Comparison of ENCODE assay signal across 25 mouse cellular contexts in the genomic region with DNA sequence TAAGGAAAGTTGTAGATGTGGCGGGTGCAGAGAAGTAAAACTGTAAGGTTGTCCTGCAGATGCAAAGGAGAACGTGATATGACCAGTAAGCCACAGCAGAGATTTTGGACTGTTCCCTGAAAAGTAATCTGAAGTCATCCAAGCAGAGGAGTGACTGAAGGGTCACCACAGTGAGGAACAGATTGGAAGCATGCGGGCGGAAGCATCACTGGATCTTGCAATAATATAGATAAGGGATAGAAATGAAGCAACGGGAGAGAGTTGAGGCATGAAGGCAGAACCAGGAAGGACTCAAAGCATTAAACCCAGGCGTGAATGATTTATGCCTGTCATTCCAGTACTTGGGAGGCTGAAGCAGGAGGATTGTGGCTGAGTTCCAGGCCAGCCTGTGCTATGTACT. TPM values are rescaled to one million over a fixed set of nuclear protein-coding genes. Genes with fewer than 3 reads are reported as not detected.
DNase-seq lines count a peak whose midpoint lies in the region; ATAC-seq and TF ChIP-seq lines count a peak whose summit lies in the region.
"Had no signal": no experiment of that assay in that cellular context is flagged by ENCODE, and none has a peak within 500 bp of the region (broad histone marks: within the 10 kb centered on the region; RNA-seq: fewer than 3 reads in every experiment).

No protein-coding gene starts in this region.

- H3K36me3 ChIP-seq in liver, postnatal 0 days (replicated peaks; ENCODE audit: insufficient read depth, low read length): no peaks in the 10 kb centered on the region
- H3K36me3 ChIP-seq in midbrain, embryonic 11.5 days (ENCODE audit: control insufficient read depth, insufficient read depth, low read length): no peaks in the 10 kb centered on the region
- H3K36me3 ChIP-seq in midbrain, embryonic 16.5 days (ENCODE audit: control insufficient read depth, insufficient read depth, low read length): no peaks in the 10 kb centered on the region
- H3K36me3 ChIP-seq: embryonic facial prominence, embryonic 10.5 days; embryonic facial prominence, embryonic 13.5 days; forebrain, embryonic 12.5 days; forebrain, embryonic 15.5 days; heart, embryonic 12.5 days; heart, embryonic 15.5 days; hindbrain, embryonic 10.5 days; hindbrain, embryonic 13.5 days had no signal

- H3K9ac ChIP-seq in liver, postnatal 0 days (replicated peaks): no peak overlapping the region
- H3K9ac ChIP-seq in midbrain, embryonic 11.5 days (ENCODE audit: low read length): no peak overlapping the region
- H3K9ac ChIP-seq in midbrain, embryonic 16.5 days (ENCODE audit: low read depth, low read length): no peak overlapping the region
- H3K9ac ChIP-seq: embryonic facial prominence, embryonic 13.5 days; forebrain, embryonic 12.5 days; forebrain, embryonic 15.5 days; heart, embryonic 12.5 days; heart, embryonic 15.5 days; hindbrain, embryonic 13.5 days had no signal

- peak; percentile 24 for DNase-seq in kidney, postnatal 14 days
- no peak for DNase-seq in kidney, postnatal 10 days
- no peak for DNase-seq in liver, postnatal 0 days
- DNase-seq in liver: no peak
- peak; percentile 37 for DNase-seq in midbrain, embryonic 11.5 days (ENCODE audit: low spot score, missing footprints)
- DNase-seq: adrenal gland, postnatal 25 days; cerebellum, adult 11-12 months; cerebellum, adult 8-10 months; cerebellum, postnatal 10 days; cerebellum, postnatal 36 days; embryo, embryonic 11 days; gastrocnemius, postnatal 25 days; heart, postnatal 10 days; heart, postnatal 36 days had no signal

- H3K4me1 ChIP-seq in liver, postnatal 0 days (ENCODE audit: insufficient read depth): no peaks in the 10 kb centered on the region
- peaks cover 2% of the 10 kb centered on the region; the same call in 1 of the 2 replicates for H3K4me1 ChIP-seq in midbrain, embryonic 11.5 days (ENCODE audit: control insufficient read depth, insufficient read depth, low read length)
- peaks cover 6% of the 10 kb centered on the region; the same call in 1 of the 2 replicates for H3K4me1 ChIP-seq in midbrain, embryonic 16.5 days (ENCODE audit: control insufficient read depth, insufficient read depth, low read length)
- H3K4me1 ChIP-seq: embryonic facial prominence, embryonic 10.5 days; embryonic facial prominence, embryonic 13.5 days; heart, embryonic 12.5 days; heart, embryonic 15.5 days had no signal

- no peak overlapping the region for H3K4me3 ChIP-seq in liver, postnatal 0 days (ENCODE audit: low read depth, low read length)
- no peak overlapping the region for H3K4me3 ChIP-seq in midbrain, embryonic 11.5 days (ENCODE audit: low read depth, low read length)
- H3K4me3 ChIP-seq in midbrain, embryonic 16.5 days (ENCODE audit: low read depth, low read length): no peak overlapping the region
- H3K4me3 ChIP-seq: embryonic facial prominence, embryonic 10.5 days; embryonic facial prominence, embryonic 13.5 days; erythroblast, embryonic 14.5 days; forebrain, embryonic 12.5 days; forebrain, embryonic 15.5 days; heart, embryonic 12.5 days; heart, embryonic 15.5 days; hindbrain, embryonic 10.5 days; hindbrain, embryonic 13.5 days had no signal

- H3K9me3 ChIP-seq in liver, postnatal 0 days (ENCODE audit: low read length): no peaks in the 10 kb centered on the region
- H3K9me3 ChIP-seq in midbrain, embryonic 11.5 days (ENCODE audit: control insufficient read depth, low read length): no peaks in the 10 kb centered on the region; the same call in 1 of the 2 replicates
- no peaks in the 10 kb centered on the region for H3K9me3 ChIP-seq in midbrain, embryonic 16.5 days (replicated peaks; ENCODE audit: control insufficient read depth, low read length, poor library complexity, severe bottlenecking)
- H3K9me3 ChIP-seq: embryonic facial prominence, embryonic 10.5 days; forebrain, embryonic 15.5 days; heart, embryonic 15.5 days; hindbrain, embryonic 13.5 days had no signal

- TF ChIP-seq CTCF in liver, postnatal 0 days (IDR thresholded peaks at IDR 0.05; ENCODE audit: low read depth): no peak

- no peak for ATAC-seq in liver, postnatal 0 days
- no peak for ATAC-seq in midbrain, embryonic 11.5 days (ENCODE audit: low FRiP score)
- ATAC-seq in midbrain, embryonic 16.5 days: no peak
- ATAC-seq: CD4-positive, CD25-positive, alpha-beta regulatory T cell, adult 4 months; forebrain, embryonic 15.5 days had no signal

- 72% methylated on average over 6 of the region's 6 CpGs for WGBS in liver, postnatal 0 days (ENCODE audit: insufficient replicate concordance)
- 92% methylated on average over 6 of the region's 6 CpGs for WGBS in midbrain, embryonic 11.5 days
- 95% methylated on average over 6 of the region's 6 CpGs for WGBS in midbrain, embryonic 16.5 days

- no peaks in the 10 kb centered on the region for H3K27me3 ChIP-seq in liver, postnatal 0 days (ENCODE audit: insufficient read depth, low read length)
- H3K27me3 ChIP-seq in midbrain, embryonic 11.5 days (ENCODE audit: control insufficient read depth, insufficient read depth, low read length): no peaks in the 10 kb centered on the region
- H3K27me3 ChIP-seq in midbrain, embryonic 16.5 days (ENCODE audit: control insufficient read depth, insufficient read depth, low read depth, low read length): no peaks in the 10 kb centered on the region
- H3K27me3 ChIP-seq: embryonic facial prominence, embryonic 13.5 days; forebrain, embryonic 12.5 days; forebrain, embryonic 15.5 days; heart, embryonic 12.5 days; heart, embryonic 15.5 days had no signal

- no peak overlapping the region for H3K4me2 ChIP-seq in liver, postnatal 0 days (ENCODE audit: low read depth, low read length)
- H3K4me2 ChIP-seq in midbrain, embryonic 11.5 days: no peak overlapping the region
- no peak overlapping the region for H3K4me2 ChIP-seq in midbrain, embryonic 16.5 days (ENCODE audit: low read length)
- H3K4me2 ChIP-seq: embryonic facial prominence, embryonic 13.5 days; forebrain, embryonic 12.5 days; forebrain, embryonic 15.5 days; heart, embryonic 12.5 days; heart, embryonic 15.5 days; hindbrain, embryonic 13.5 days had no signal

- H3K27ac ChIP-seq in liver, postnatal 0 days (ENCODE audit: low read depth): no peak overlapping the region
- H3K27ac ChIP-seq in midbrain, embryonic 11.5 days (ENCODE audit: low read depth, low read length): no peak overlapping the region
- H3K27ac ChIP-seq in midbrain, embryonic 16.5 days (ENCODE audit: low read length): no peak overlapping the region
- H3K27ac ChIP-seq: embryonic facial prominence, embryonic 10.5 days; embryonic facial prominence, embryonic 13.5 days; forebrain, embryonic 12.5 days; forebrain, embryonic 15.5 days; heart, embryonic 15.5 days; hindbrain, embryonic 10.5 days; hindbrain, embryonic 13.5 days had no signal

- 0 out of 2 replicates have a peak, but pooled peaks have one; percentile 2 for TF ChIP-seq EP300 in liver, postnatal 0 days (IDR thresholded peaks at IDR 0.05; ENCODE audit: low read depth)

RNA-seq across cellular contexts. Expression of a gene that starts 32.0 kb away (rescaled TPM):
- 8.1 and 8.7 TPM in 2 replicates for polyA plus RNA-seq in liver, postnatal 0 days (2015; fragmentation: Nextera tagmentation; extraction: Ambion mirVana)
- polyA plus RNA-seq in midbrain, embryonic 11.5 days (2014; fragmentation: Nextera tagmentation; extraction: Ambion mirVana): 26.7 and 30.7 TPM in 2 replicates
- polyA plus RNA-seq in midbrain, embryonic 16.5 days (2015; fragmentation: Nextera tagmentation; extraction: Ambion mirVana): 24.7 and 26.8 TPM in 2 replicates
- polyA plus RNA-seq: erythroblast, embryonic 14.5 days had no signal

Comparison
In these comparisons a context has a peak if more than half of its experiments do, and no peak if none do; other contexts are left out.
1. DNase-seq: peak in kidney, postnatal 14 days (single experiment) and midbrain, embryonic 11.5 days (single experiment); none in kidney, postnatal 10 days (single experiment), liver, postnatal 0 days (single experiment) and liver (single experiment).